In the genomic region with DNA sequence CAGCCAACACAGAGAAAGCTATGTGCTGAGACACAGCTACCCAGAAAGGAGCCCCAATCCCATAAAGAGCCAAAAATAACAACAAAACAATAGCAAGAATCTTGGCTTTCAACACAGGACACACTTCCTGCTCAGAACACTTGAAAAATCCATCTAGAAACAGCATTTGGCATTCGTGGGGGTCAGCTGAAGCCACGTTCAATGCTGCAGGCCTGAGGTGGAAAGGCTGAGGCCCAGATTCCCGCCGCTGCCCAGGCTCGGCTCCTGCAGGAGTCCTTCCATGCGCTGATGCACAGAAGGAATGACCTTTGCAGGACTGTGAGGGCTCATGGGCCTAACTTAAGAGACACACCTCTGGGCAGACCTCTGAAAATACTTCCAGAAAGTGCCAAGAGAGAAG, we compare ENCODE assay signal across 9 mouse cellular contexts.
DNase-seq lines count a peak whose midpoint lies in the region; ATAC-seq and TF ChIP-seq lines count a peak whose summit lies in the region.
"Had no signal": no experiment of that assay in that cellular context is flagged by ENCODE, and none has a peak within 500 bp of the region (broad histone marks: within the 10 kb centered on the region; RNA-seq: fewer than 3 reads in every experiment).

No protein-coding gene starts in this region.

- no peak for ATAC-seq in embryonic facial prominence, embryonic 15.5 days (ENCODE audit: insufficient number of reproducible peaks, low FRiP score, low TSS enrichment, low read depth)
- 0 out of 2 replicates have a peak, but pooled peaks have one; percentile 40 for ATAC-seq in heart, embryonic 14.5 days (ENCODE audit: insufficient number of reproducible peaks, insufficient read depth, low FRiP score, low read depth)

- no peak for TF ChIP-seq CTCF in left cerebral cortex, adult 2 months (IDR thresholded peaks at IDR 0.05)

- no peak overlapping the region for H3K4me2 ChIP-seq in embryonic facial prominence, embryonic 15.5 days (replicated peaks)
- no peak overlapping the region for H3K4me2 ChIP-seq in heart, embryonic 14.5 days (ENCODE audit: low read length)

- intact Hi-C loops in left cerebral cortex, adult 2 months (cut with DNase I): no loop called here

- H3K9ac ChIP-seq in embryonic facial prominence, embryonic 15.5 days: no peak overlapping the region
- peak overlapping the region; percentile 43; the same call in 1 of the 2 replicates for H3K9ac ChIP-seq in heart, embryonic 14.5 days (ENCODE audit: low read length)

- WGBS in embryonic facial prominence, embryonic 15.5 days: 61% methylated on average over 6 of the region's 6 CpGs
- 44% methylated on average over 6 of the region's 6 CpGs for WGBS in heart, embryonic 14.5 days

- peak overlapping the region; percentile 70 for H3K27ac ChIP-seq in left cerebral cortex, adult 2 months
- H3K27ac ChIP-seq in embryonic facial prominence, embryonic 15.5 days (replicated peaks): peak overlapping the region; percentile 55
- H3K27ac ChIP-seq in heart, embryonic 14.5 days (replicated peaks in 1 of 2; ENCODE audit: control insufficient read depth in 1 of 2, insufficient read depth in 1 of 2, low read depth in 2 of 2, low read length in 2 of 2): peak overlapping the region; percentile 61 to 77

- no peaks in the 10 kb centered on the region for H3K27me3 ChIP-seq in embryonic facial prominence, embryonic 15.5 days
- no peaks in the 10 kb centered on the region for H3K27me3 ChIP-seq in heart, embryonic 14.5 days (ENCODE audit: control insufficient read depth, insufficient read depth, low read length)

- no peak for DNase-seq in left cerebral cortex, adult 2 months (ENCODE audit: extremely low spot score in 1 of 2, low spot score in 2 of 2)
- no peak for DNase-seq in left cerebral cortex, adult 18-20 months (ENCODE audit: low spot score in 2 of 2)
- peak; percentile 65 for DNase-seq in kidney, postnatal 10 days
- no peak for DNase-seq in yolk sac, embryonic 10.5 days (ENCODE audit: low spot score)
- DNase-seq in right cerebral cortex, postnatal 10 days (ENCODE audit: low spot score in 2 of 2): no peak
- DNase-seq: right cerebral cortex, adult 18-20 months had no signal

- no peaks in the 10 kb centered on the region for H3K36me3 ChIP-seq in embryonic facial prominence, embryonic 15.5 days
- no peaks in the 10 kb centered on the region for H3K36me3 ChIP-seq in heart, embryonic 14.5 days (ENCODE audit: control insufficient read depth, insufficient read depth, low read length)

- H3K4me3 ChIP-seq in left cerebral cortex, adult 2 months: no peak overlapping the region
- no peak overlapping the region for H3K4me3 ChIP-seq in embryonic facial prominence, embryonic 15.5 days (replicated peaks)
- H3K4me3 ChIP-seq in heart, embryonic 14.5 days (ENCODE audit: control insufficient read depth in 1 of 2, insufficient read depth in 1 of 2, low read depth in 1 of 2, low read length in 2 of 2): no peak overlapping the region
- H3K4me3 ChIP-seq: megakaryocyte, embryonic 14.5 days had no signal

- no peaks in the 10 kb centered on the region for H3K9me3 ChIP-seq in embryonic facial prominence, embryonic 15.5 days (replicated peaks)
- no peaks in the 10 kb centered on the region for H3K9me3 ChIP-seq in heart, embryonic 14.5 days (ENCODE audit: control insufficient read depth, low read length)

- H3K4me1 ChIP-seq in embryonic facial prominence, embryonic 15.5 days: peaks cover 21% of the 10 kb centered on the region
- peaks cover 34 to 36% of the 10 kb centered on the region in 2 experiments for H3K4me1 ChIP-seq in heart, embryonic 14.5 days (ENCODE audit: control insufficient read depth in 2 of 2, insufficient read depth in 2 of 2, low read length in 2 of 2)
